Mouse (Mus musculus) NIH3T3 (cell line): ENCODE data around the gene Gm10188.

Experiments used
- DNase-seq: peaks from one replicate; pipeline ENCODE4 v3.0.0-alpha.2; 2012; ENCODE audit warnings: low read depth

The Gm10188 gene

GRCm38 (mm10) chr1:132195100-132195499, 34.5 kb downstream of the Gm10188 start:
- DNase-seq: no peak

DNA sequence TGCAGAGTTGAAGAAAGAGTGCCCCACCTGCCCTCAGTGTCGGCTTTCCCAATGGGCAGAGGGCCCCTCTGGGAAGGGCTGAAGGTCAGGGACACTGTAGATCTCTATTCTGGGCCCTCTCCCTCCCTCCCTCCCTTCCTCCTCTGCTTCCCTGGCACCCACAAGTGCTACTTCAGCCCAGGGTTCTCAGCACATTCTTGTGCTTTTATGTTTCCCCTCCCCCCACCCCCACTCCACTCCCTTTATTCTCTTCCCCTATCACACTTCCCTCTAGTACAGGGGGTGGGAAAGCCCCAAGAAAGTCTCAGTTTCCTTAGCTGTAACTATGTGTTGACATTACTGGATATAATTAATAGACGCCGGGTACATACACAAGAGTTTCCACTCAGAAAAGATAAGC, 34.9 kb downstream of the Gm10188 start:
- no peak for DNase-seq

GRCm38 (mm10) chr1:132193806-132194205, 35.8 kb downstream of the Gm10188 start:
- DNase-seq: no peak

DNA sequence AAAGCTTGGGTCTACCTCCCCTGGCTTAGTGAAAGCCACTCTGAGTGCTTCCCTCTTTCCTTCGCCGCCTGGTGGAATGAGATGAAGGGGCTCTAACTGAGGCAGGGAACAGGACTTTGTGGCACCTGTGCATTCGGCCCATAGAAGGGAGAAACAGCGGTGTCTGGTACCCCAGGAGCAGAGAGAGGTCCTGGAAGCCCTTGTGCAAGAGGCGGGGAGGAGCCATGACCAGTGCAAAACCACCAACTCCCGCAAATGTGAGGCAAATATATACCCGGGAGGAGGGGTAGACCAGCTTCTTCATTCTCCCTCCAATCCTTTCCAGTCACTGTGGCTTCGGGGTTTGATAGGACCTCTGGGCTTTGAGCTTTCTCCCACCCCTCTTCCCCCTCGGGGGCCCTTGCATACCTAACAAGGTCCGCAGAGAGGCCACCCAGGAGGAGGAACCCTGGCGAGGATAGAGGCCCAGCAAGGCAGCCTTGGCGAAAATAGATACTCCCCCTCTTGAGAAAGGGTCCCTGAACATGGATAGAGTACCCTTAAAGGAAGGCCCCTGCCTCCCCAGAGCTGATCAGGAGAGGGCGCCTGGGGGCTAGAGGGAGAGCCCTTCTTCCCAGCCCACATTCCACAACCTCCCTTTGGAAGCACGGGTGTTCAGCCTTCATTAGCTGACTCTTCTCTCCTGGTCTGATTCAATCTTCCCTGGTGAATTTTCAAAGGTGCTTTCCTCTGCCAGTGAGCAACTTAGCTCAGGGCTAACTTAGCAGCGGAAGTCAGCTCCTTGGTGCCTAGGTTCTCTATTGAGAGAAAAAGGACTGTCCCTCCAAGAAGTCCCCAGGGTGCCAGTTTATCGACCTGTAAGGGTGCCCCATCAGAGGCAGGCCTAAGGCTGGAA, 37.5 kb downstream of the Gm10188 start:
- peak; percentile 68 for DNase-seq

DNA sequence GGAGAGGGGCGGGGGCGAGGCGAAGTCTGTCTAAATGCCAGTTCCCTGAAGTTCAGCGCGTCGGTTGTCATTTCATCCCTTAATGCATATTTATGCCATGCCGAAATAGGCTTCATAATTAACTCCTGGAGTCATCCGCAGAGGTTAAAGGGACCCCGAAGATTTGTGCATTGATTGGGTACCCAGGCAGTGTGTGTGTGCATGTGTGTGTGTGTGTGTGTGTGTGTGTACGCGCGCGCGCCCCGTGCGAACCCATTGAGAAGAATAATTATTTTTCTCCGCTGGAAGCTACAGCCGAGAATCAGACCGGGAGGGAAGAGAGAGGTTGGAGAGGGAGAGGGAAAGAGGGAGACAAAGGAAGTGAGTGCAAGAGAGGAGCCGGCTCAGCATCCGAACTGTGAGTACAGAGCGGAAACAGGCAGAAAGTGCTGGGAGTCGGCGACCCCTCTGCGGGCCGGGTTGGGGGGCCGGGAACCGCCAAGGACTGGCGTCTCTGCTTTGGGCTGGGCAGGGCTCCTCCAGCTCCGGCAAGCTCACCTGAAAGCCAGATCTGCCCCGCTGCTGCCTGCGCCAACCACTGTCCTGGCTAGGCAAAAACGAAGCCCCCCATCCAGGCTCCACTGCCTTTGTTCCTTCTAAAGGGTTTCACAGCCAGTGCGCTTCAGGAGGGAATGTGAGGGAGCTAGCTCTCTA, 38.3 kb downstream of the Gm10188 start, which contains the start of the genes Lemd1 and AC124108.1:
Gene Lemd1 (plus strand): TSS at position 339 of the 693 bp plus-strand sequence.
Gene AC124108.1 (plus strand): TSS at position 365 of the 693 bp plus-strand sequence.
- no peak for DNase-seq

DNA sequence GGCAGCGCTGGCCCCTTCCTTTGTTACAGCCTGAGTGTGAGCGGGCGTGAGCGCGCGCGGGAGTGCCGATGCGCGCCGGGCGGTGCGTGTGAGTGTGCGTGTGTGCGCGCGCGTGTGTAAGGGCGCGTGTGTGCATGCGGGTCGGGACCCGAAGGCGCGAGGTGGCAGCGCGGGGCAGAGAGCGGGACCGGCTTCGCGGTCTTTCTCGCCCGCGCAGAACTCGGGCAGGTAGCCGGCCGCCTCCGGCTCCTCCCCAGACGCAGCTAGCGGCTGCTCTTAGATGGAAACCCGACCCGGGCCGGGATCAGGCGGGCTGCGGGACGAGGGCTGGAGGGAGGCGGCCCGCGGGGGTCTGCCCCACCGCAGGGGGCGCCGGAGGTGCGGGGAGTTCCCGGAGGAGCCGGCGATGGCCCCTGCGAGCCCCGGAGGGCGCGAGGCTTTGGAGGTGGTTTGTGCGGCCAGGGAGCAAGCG, 38.9 kb downstream of the Gm10188 start:
- no peak for DNase-seq

- no peak for DNase-seq
Observed at GRCm38 (mm10) chr1:132190040-132190513, 39.5 kb downstream of the Gm10188 start.

DNA sequence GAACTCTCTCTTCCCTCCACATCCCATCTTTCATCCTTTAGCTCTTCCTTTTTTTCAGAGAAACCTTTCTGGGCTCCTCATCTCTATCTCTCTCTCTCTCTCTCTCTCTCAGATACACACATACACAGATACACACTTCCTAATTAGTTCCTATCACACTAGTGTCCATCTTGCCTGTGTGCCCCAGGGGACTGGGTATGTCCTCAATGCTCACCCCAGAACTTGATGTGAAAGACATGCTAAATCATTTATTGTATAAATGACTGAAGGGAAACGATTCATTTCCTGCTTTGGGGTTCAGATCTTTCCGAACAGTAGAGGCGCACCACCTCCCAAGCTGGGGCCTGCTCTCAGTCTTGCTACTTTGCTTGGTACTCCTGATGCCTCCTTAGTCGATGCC, 40.3 kb downstream of the Gm10188 start:
- DNase-seq: no peak

- DNase-seq: peak; percentile 59
Observed at GRCm38 (mm10) chr1:132188442-132189066, 41.0 kb downstream of the Gm10188 start.

- DNase-seq: no peak
Observed at GRCm38 (mm10) chr1:132186303-132186702, 43.3 kb downstream of the Gm10188 start.
